Mouse (Mus musculus) thymus, adult 18-20 months (tissue): ENCODE results near the gene Gm35549.

Source experiments
- DNase-seq, 2 experiments: peaks; one replicate each; pipeline ENCODE4 v3.0.0; 2022; ENCODE audit warnings: mixed read lengths in 2 of 2

The Gm35549 gene

DNA sequence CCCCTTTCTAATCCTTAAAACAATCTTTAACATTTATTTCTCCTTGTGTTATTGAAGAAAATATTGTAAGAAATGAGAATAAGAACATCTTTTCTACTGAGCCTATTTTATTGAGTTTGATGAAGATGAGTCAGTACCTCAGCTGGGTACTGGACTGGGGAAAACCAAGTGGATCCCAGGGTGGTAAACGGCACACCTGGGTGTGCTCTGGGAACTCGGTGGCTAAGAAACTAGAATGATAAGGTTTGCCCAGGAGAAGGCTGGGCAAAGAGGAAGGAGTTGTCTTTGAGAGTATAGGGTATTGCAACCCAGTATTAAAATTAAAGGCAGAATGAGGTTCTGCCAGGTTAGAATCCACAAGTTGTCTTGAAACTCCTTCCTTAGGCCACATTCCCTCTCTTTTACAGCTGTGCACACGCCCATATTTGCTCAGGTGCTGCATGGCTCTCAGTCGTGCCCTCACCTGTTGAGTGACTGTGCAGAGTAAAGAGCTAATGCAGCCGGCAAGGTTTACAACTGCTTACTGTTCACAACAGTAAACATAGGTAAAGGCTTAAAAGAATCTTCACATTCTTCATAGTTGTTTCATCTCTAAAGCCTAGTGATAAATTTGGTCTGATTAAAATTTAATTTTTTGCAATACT is 20.3 kb downstream of the Gm35549 start:
- DNase-seq: no peak

DNA sequence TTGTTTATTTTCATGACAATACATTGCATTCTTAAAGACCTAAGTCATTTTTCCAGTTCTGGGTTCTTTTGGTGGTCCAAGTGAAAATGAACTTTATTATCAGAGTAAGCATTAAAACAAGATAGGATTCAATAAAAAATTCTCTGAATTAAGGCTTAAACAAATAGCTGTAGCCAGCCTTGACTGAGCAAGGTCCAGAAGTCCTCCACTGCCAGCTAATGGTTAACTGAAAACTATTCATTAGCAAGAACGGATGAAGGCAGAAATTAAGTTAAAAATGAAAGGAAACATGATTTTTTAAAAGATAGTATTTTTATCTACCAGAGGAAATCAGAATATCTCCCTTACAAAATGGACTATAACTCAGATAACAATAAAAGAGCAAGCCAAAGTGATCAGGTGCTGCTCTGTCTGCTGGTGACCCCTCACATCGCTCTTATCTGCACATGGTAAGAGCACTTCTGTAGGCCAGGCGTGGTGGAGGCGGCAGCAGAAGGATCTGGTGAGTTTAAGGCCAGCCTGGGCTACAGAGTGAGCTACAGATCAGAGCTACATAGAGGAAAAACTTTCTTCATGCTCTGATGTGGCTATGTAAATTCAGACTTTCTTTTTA is 28.5 kb downstream of the Gm35549 start:
- no peak for DNase-seq

DNA sequence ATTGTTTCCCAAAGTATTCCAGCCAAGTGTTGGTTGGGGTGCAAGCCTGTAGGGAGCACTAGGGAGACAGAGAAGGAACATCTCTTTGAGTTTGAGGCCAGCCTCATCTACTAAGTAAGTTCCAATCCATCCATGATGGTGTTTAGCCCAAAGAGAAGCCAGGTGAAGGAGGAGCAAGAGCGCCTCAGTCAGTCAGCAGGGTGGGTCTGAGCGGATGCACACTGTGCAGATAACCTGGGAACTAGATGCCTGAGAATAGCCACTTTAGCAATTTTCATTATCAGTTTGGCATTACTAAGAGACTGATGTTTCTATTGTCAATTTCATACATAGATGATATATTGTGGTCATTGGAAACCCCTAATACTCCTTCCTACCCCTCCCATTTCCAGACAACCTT is 29.1 kb downstream of the Gm35549 start:
- no peak for DNase-seq

DNA sequence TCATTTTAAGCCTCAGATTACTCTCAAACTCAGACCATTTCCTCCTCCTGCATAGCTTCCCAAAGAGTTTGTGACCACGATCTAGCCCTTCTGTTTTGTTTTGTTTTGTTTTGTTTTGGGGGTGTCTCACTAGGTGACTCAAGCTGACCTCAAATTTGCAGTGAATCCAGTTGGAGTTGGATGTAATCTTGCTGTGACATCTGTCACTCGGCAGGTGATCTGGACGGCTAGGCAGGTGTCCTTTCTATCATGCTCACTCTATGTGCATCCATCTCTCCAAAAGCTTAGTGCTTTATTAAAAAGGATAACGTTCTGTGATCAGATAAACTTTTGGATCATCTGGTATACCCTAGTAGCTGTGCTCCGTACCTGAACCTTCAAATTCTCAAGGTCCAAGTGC is 31.4 kb downstream of the Gm35549 start:
- DNase-seq: no peak

DNA sequence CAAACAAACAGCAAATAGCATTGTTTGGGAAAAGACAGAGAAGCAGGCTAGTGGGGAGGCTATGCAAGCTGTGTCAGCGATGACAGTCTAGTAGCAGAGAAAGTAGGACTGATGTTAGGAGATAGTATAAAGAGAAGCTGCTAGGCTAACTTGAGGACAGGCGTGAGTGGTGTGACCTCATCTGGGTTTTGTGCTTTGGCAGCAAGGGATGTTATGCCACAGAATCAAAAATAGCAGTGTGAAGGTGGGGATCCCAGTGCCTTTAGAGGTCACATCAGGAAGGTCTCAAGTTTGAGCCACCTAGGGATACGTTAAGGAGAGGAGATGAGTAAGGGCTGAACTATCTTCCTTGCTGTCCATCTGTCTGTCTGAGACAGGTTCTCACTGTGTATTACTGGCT is 33.6 kb downstream of the Gm35549 start:
- no peak for DNase-seq

DNA sequence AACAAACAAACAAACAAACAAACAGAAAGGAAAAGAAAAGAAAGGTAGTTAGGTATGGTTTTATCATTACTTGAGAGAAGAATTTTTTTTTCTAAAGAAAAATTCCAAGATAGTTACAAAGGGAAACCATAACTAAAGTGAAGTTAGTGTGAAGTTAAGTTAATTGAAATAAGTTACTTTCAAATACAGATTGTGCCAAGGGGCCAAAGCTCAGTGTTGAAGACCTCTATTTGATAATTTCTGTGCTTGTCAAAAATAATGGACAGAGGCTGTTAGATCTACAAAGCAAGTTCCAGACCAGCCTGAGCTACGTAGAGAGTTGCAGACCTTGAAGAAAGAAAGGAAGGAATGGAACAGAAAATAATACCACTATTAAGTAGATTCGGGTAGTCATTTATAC is 36.6 kb downstream of the Gm35549 start:
- no peak for DNase-seq

DNA sequence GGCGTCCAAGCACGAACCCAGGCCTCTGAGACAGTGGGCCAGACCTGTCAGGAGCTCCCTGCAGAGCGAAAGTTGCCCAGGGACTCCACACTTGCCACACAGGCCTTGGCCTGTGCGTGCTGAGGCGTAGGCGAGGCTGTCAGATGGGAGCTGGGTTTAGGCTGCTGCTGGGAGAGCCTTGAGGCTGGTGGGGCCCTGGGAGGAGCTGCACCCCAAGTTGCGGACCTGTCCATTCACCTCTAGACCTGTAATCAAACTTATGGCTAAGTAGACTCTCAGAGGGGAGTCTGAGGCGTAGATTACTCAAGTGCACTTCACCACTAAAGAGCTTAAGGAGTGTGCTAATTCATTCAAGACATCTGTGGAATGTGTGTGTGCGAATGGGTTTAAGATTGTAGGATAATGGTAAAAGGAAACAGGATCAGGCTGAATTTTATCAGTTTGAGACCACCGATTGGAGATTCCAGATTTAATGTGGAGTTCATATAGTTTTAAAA is 37.9 kb downstream of the Gm35549 start:
- DNase-seq: no peak

DNA sequence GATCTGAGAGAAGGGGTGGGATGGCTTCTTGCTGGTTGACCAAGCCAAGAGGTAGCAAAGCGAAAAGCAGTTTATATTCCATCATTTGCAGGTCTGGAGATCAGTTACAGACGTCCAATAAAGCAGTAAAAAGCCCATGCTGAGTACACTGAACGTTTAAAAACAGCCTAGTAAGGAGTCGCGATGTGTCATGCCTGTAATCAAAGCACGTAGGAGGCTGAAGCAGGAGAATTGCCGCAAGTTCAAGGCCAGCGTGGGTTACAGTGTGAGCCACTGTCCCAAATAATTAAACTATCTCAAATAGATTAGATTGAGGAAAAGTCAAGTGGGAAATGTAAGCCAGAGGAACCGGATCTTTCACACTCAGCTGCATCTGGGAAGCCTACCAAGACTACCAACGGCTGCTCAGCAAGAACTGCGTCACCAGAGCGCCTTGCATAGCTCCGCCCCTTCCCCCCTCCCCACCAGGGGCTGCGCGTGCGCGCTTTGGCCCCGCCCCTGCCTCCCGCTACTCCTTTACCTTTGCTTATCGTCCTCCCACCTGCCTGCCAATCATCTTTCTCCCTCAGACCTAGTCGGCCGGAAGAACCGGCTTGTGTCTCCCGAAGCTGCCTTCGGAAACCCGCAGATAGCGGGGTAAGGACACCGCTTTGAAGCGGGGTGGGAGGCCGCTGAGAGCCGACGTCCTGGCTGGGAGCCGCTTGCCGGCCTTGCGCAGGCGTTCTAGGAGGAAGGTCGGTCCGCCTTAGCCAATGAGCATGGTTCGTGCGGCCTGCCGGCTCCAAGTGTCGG is 38.6 kb downstream of the Gm35549 start, which contains the start of gene Tcaim:
Tcaim (plus strand) TSS at position 487 of the 792 bp plus-strand sequence.
- peak; percentile 89 to 92 for DNase-seq

DNA sequence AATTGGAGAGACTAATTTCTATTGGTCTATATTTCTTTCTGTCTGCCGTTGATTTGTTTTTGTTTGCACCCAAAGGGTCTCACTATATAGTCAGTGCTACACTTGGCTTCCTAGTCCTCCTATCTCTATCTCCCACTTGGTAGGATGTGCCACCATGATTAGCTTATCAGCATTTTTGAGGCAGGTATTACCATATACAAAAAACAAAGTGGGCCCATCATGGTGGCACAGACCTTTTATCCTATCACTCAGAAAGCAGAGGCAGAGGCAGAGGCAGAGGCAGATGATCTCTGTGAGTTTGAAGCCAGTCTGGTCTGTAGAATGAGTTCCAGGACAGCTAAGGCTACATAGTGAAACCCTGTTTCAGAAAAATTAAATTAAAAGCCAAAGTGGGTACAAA is 57.3 kb downstream of the Gm35549 start:
- DNase-seq: no peak

DNA sequence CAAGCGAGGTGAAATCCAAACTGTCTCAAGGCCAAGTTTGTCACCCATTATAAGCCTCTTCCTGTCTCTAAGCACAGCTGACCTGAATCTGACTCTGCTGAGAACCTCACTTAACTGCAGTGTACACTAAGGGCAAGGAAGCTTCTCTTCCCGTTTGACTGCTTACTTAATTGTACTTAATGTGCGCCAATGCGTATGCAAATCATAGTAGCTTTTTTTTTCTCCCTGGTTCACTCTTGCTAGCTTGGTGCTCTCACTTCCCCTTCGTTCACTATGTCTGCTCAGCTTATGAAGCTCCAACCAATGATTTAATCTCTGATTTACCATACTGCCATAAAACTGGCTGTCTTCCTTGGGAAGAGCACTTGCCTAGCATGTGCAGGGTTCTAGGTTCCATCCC is 58.6 kb downstream of the Gm35549 start:
- DNase-seq: no peak
